Mouse (Mus musculus): ENCODE results near the gene Tdrd7. TPM values are rescaled to one million over a fixed set of nuclear protein-coding genes. Genes with fewer than 3 reads are reported as not detected.
A peak's percentile ranks its signal among the peaks of the same experiment; 100 is the strongest.

Tdrd7 gene
- polyA plus RNA-seq, 1 experiment from 2014 or later = 15.0 TPM

- 91% methylated on average over 18 of the region's 18 CpGs for whole genome bisulfite sequencing
- ATAC-seq (no peak), DNase-seq (ENCODE audit: low spot score) (no peak)
- Histone ChIP-seq H3K4me1 (ENCODE audit: control insufficient read depth, insufficient read depth, low read length) (no peaks in the 10 kb centered on the region), H3K4me3 (ENCODE audit: low read depth, low read length) (no peak overlapping the region), H3K9me3 (replicated peaks; ENCODE audit: control insufficient read depth, low read length) (no peaks in the 10 kb centered on the region), H3K4me2 (ENCODE audit: low read length) (no peak overlapping the region), H3K27me3 (replicated peaks; ENCODE audit: control insufficient read depth, insufficient read depth, low read length) (no peaks in the 10 kb centered on the region), H3K36me3 (ENCODE audit: control insufficient read depth, insufficient read depth, low read length) (no peaks in the 10 kb centered on the region), H3K27ac (ENCODE audit: low read depth, low read length) (no peak overlapping the region), H3K9ac (ENCODE audit: low read length) (no peak overlapping the region)
These were observed 13.3 kb upstream of the Tdrd7 start for GRCm38 (mm10) chr4:45951830-45952229.

GRCm38 (mm10) chr4:45953025-45953919 lies 11.9 kb upstream of the Tdrd7 start:
- Histone ChIP-seq H3K27ac (ENCODE audit: low read depth, low read length) (no peak overlapping the region), H3K4me2 (ENCODE audit: low read length) (no peak overlapping the region), H3K9me3 (replicated peaks; ENCODE audit: control insufficient read depth, low read length) (no peaks in the 10 kb centered on the region), H3K9ac (ENCODE audit: low read length) (no peak overlapping the region), H3K27me3 (replicated peaks; ENCODE audit: control insufficient read depth, insufficient read depth, low read length) (no peaks in the 10 kb centered on the region), H3K4me1 (ENCODE audit: control insufficient read depth, insufficient read depth, low read length) (no peaks in the 10 kb centered on the region), H3K4me3 (ENCODE audit: low read depth, low read length) (no peak overlapping the region), H3K36me3 (ENCODE audit: control insufficient read depth, insufficient read depth, low read length) (no peaks in the 10 kb centered on the region)
- ATAC-seq = no peak
- WGBS = 93% methylated on average over 23 of the region's 23 CpGs
- no peak for DNase-seq (ENCODE audit: low spot score)

- Histone ChIP-seq H3K27ac (ENCODE audit: low read depth, low read length) (no peak overlapping the region), H3K4me2 (ENCODE audit: low read length) (no peak overlapping the region), H3K9me3 (replicated peaks; ENCODE audit: control insufficient read depth, low read length) (no peaks in the 10 kb centered on the region), H3K36me3 (ENCODE audit: control insufficient read depth, insufficient read depth, low read length) (no peaks in the 10 kb centered on the region), H3K27me3 (replicated peaks; ENCODE audit: control insufficient read depth, insufficient read depth, low read length) (no peaks in the 10 kb centered on the region), H3K4me1 (ENCODE audit: control insufficient read depth, insufficient read depth, low read length) (no peaks in the 10 kb centered on the region), H3K9ac (ENCODE audit: low read length) (no peak overlapping the region), H3K4me3 (ENCODE audit: low read depth, low read length) (no peak overlapping the region)
- DNase-seq (ENCODE audit: low spot score) (no peak), ATAC-seq (no peak)
- WGBS = 81% methylated on average over 4 of the region's 4 CpGs
These were observed 9.9 kb upstream of the Tdrd7 start for GRCm38 (mm10) chr4:45955235-45955634.

GRCm38 (mm10) chr4:45956131-45956530 lies 9.0 kb upstream of the Tdrd7 start:
- no peak for DNase-seq (ENCODE audit: low spot score)
- Histone ChIP-seq H3K9ac (ENCODE audit: low read length) (no peak overlapping the region), H3K27me3 (replicated peaks; ENCODE audit: control insufficient read depth, insufficient read depth, low read length) (no peaks in the 10 kb centered on the region), H3K4me2 (ENCODE audit: low read length) (no peak overlapping the region), H3K27ac (ENCODE audit: low read depth, low read length) (no peak overlapping the region), H3K36me3 (ENCODE audit: control insufficient read depth, insufficient read depth, low read length) (no peaks in the 10 kb centered on the region), H3K9me3 (replicated peaks; ENCODE audit: control insufficient read depth, low read length) (no peaks in the 10 kb centered on the region), H3K4me3 (ENCODE audit: low read depth, low read length) (no peak overlapping the region), H3K4me1 (ENCODE audit: control insufficient read depth, insufficient read depth, low read length) (no peaks in the 10 kb centered on the region)
- WGBS = 95% methylated on average over 8 of the region's 8 CpGs
- ATAC-seq = no peak

GRCm38 (mm10) chr4:45956706-45957105 lies 8.4 kb upstream of the Tdrd7 start:
- no peak for ATAC-seq
- H3K9ac ChIP-seq (ENCODE audit: low read length) = no peak overlapping the region
- WGBS = 94% methylated on average over 4 of the region's 4 CpGs

GRCm38 (mm10) chr4:45965737-45966447 lies 758 bp downstream of the Tdrd7 start:
- Histone ChIP-seq H3K4me1 (ENCODE audit: control insufficient read depth, insufficient read depth, low read length) (peaks cover 10% of the 10 kb centered on the region; the same call in 1 of the 2 replicates), H3K4me3 (ENCODE audit: low read depth, low read length) (no peak overlapping the region), H3K9me3 (replicated peaks; ENCODE audit: control insufficient read depth, low read length) (no peaks in the 10 kb centered on the region), H3K9ac (ENCODE audit: low read length) (no peak overlapping the region), H3K4me2 (ENCODE audit: low read length) (no peak overlapping the region), H3K36me3 (ENCODE audit: control insufficient read depth, insufficient read depth, low read length) (no peaks in the 10 kb centered on the region), H3K27me3 (replicated peaks; ENCODE audit: control insufficient read depth, insufficient read depth, low read length) (no peaks in the 10 kb centered on the region), H3K27ac (ENCODE audit: low read depth, low read length) (no peak overlapping the region)
- ATAC-seq (no peak), DNase-seq (ENCODE audit: low spot score) (no peak)
- WGBS = 40% methylated on average over 13 of the region's 13 CpGs

More at GRCm38 (mm10) chr4:45956706-45957105, 8.4 kb upstream of the Tdrd7 start:
- no peak overlapping the region for H3K4me2 ChIP-seq (ENCODE audit: low read length)
- H3K27ac ChIP-seq (ENCODE audit: low read depth, low read length) = no peak overlapping the region
- no peaks in the 10 kb centered on the region for H3K36me3 ChIP-seq (ENCODE audit: control insufficient read depth, insufficient read depth, low read length)
- no peaks in the 10 kb centered on the region for H3K4me1 ChIP-seq (ENCODE audit: control insufficient read depth, insufficient read depth, low read length)
- H3K27me3 ChIP-seq (replicated peaks; ENCODE audit: control insufficient read depth, insufficient read depth, low read length) = no peaks in the 10 kb centered on the region
- no peaks in the 10 kb centered on the region for H3K9me3 ChIP-seq (replicated peaks; ENCODE audit: control insufficient read depth, low read length)
- no peak for DNase-seq (ENCODE audit: low spot score)
- H3K4me3 ChIP-seq (ENCODE audit: low read depth, low read length) = no peak overlapping the region

- no peak for DNase-seq (ENCODE audit: low spot score)
- no peaks in the 10 kb centered on the region for H3K27me3 ChIP-seq (replicated peaks; ENCODE audit: control insufficient read depth, insufficient read depth, low read length)
These were observed 1.6 kb downstream of the Tdrd7 start for GRCm38 (mm10) chr4:45966716-45967115.

GRCm38 (mm10) chr4:45967479-45968341 lies 2.6 kb downstream of the Tdrd7 start:
- peaks cover 11% of the 10 kb centered on the region; the same call in 1 of the 2 replicates for H3K4me1 ChIP-seq (ENCODE audit: control insufficient read depth, insufficient read depth, low read length)
- no peak for ATAC-seq
- H3K9me3 ChIP-seq (replicated peaks; ENCODE audit: control insufficient read depth, low read length) = no peaks in the 10 kb centered on the region
- DNase-seq (ENCODE audit: low spot score) = peak; percentile 56
- no peak overlapping the region for H3K4me3 ChIP-seq (ENCODE audit: low read depth, low read length)
- 11% methylated on average over 9 of the region's 9 CpGs for WGBS
- H3K36me3 ChIP-seq (ENCODE audit: control insufficient read depth, insufficient read depth, low read length) = no peaks in the 10 kb centered on the region
- H3K27me3 ChIP-seq (replicated peaks; ENCODE audit: control insufficient read depth, insufficient read depth, low read length) = no peaks in the 10 kb centered on the region
- H3K9ac ChIP-seq (ENCODE audit: low read length) = no peak overlapping the region
- H3K27ac ChIP-seq (ENCODE audit: low read depth, low read length) = no peak overlapping the region
- H3K4me2 ChIP-seq (ENCODE audit: low read length) = no peak overlapping the region

More at GRCm38 (mm10) chr4:45966716-45967115, 1.6 kb downstream of the Tdrd7 start:
- H3K9me3 ChIP-seq (replicated peaks; ENCODE audit: control insufficient read depth, low read length) = no peaks in the 10 kb centered on the region
- no peak overlapping the region for H3K27ac ChIP-seq (ENCODE audit: low read depth, low read length)
- H3K9ac ChIP-seq (ENCODE audit: low read length) = no peak overlapping the region
- H3K4me3 ChIP-seq (ENCODE audit: low read depth, low read length) = no peak overlapping the region
- H3K4me1 ChIP-seq (ENCODE audit: control insufficient read depth, insufficient read depth, low read length) = peaks cover 10% of the 10 kb centered on the region; the same call in 1 of the 2 replicates
- no peaks in the 10 kb centered on the region for H3K36me3 ChIP-seq (ENCODE audit: control insufficient read depth, insufficient read depth, low read length)
- H3K4me2 ChIP-seq (ENCODE audit: low read length) = no peak overlapping the region
- no peak for ATAC-seq
- 14% methylated on average over 6 of the region's 6 CpGs for WGBS

All from forebrain, embryonic 14.5 days (tissue).